Mouse (Mus musculus) brain, embryonic 14.5 days (tissue): ENCODE measurements around the gene Ing1.

ENCODE experiments used
- CTCF ChIP-seq: fragments of 200-500 bp; IDR thresholded peaks from 2 replicates; pipeline ENCODE4 v1.5.1; 2012; ENCODE audit warnings: inconsistent platforms, mild to moderate bottlenecking, moderate library complexity, borderline replicate concordance; ENCODE audit not compliant: insufficient read depth, insufficient read length; ENCODE audit errors: extremely low read depth
- POLR2A ChIP-seq: fragments of 200-500 bp; IDR thresholded peaks from 2 replicates; pipeline ENCODE4 v1.6.1; 2012; ENCODE audit warnings: mild to moderate bottlenecking, inconsistent platforms, borderline replicate concordance; ENCODE audit not compliant: poor library complexity, insufficient read depth, insufficient read length, severe bottlenecking; ENCODE audit errors: extremely low read depth

GRCm38 (mm10) chr8:11591837-11592236 is 36.5 kb downstream of the Ing1 start:
- TF ChIP-seq CTCF (no peak), POLR2A (no peak)
